Mouse (Mus musculus) liver, adult 2 months (tissue): Measurements from ENCODE around the gene Grap.

ENCODE experiments used
- CTCF ChIP-seq: fragments of 200-500 bp; IDR thresholded peaks from 2 replicates; pipeline ENCODE4 v1.5.1; 2011; ENCODE audit warnings: low read depth, low read length, control low read depth
- POLR2A ChIP-seq: fragments of 200-500 bp; IDR thresholded peaks from 2 replicates; pipeline ENCODE4 v1.6.1; 2011; ENCODE audit warnings: low read length, control low read depth; ENCODE audit not compliant: insufficient read depth; ENCODE audit errors: extremely low read depth

DNA sequence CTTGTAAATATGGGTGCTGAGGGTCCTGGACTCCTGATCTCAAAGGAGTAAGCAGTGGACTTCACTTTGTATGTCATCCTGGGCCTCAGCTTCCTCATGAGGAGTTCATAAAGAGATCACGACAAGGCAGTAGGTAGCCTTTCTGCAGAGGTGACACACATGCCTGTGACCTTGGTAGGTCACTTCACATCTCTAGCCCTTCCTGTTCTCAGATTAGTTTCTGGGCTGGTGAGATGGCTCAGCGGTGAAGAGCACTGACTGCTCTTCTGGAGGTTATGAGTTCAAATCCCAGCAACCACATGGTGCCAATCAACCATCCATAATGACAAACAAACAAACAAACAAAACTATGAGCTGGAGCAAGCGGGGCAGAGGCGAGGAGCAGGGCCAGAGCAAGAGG, 24.6 kb downstream of the Grap start:
- no peak for TF ChIP-seq CTCF
- TF ChIP-seq POLR2A: no peak
